Mouse (Mus musculus) NIH3T3 (cell line): Measurements from ENCODE around the gene Top2a.

ENCODE experiments used
- DNase-seq: peaks from one replicate; pipeline ENCODE4 v3.0.0-alpha.2; 2012; ENCODE audit warnings: low read depth

The Top2a gene

GRCm38 (mm10) chr11:99023500-99024467 lies at the start of gene Top2a:
Top2a (minus strand) TSS chr11:99024189.
- peak; percentile 97 for DNase-seq

GRCm38 (mm10) chr11:99073781-99074180 lies 49.8 kb upstream of the Top2a start:
- DNase-seq: no peak

GRCm38 (mm10) chr11:99071866-99072265 lies 47.9 kb upstream of the Top2a start:
- DNase-seq: peak; percentile 54

GRCm38 (mm10) chr11:99068455-99068854 lies 44.5 kb upstream of the Top2a start:
- DNase-seq: no peak

GRCm38 (mm10) chr11:99067591-99067990 lies 43.6 kb upstream of the Top2a start:
- DNase-seq: no peak

GRCm38 (mm10) chr11:99065979-99066378 lies 42.0 kb upstream of the Top2a start:
- DNase-seq: peak; percentile 97

GRCm38 (mm10) chr11:99065353-99065752 lies 41.4 kb upstream of the Top2a start:
- DNase-seq: peak; percentile 46

GRCm38 (mm10) chr11:99063406-99064131 lies 39.6 kb upstream of the Top2a start:
- no peak for DNase-seq

GRCm38 (mm10) chr11:99062661-99063060 lies 38.7 kb upstream of the Top2a start:
- DNase-seq: no peak

- peak; percentile 63 for DNase-seq
These were observed 36.4 kb upstream of the Top2a start for GRCm38 (mm10) chr11:99060435-99060834.

- DNase-seq: peak; percentile 52
These were observed 31.8 kb upstream of the Top2a start for GRCm38 (mm10) chr11:99055571-99056452.

- DNase-seq: peak; percentile 55
These were observed 31.2 kb upstream of the Top2a start for GRCm38 (mm10) chr11:99055143-99055542.

- peak; percentile 84 for DNase-seq
These were observed 23.7 kb upstream of the Top2a start for GRCm38 (mm10) chr11:99047643-99048042.

GRCm38 (mm10) chr11:99047120-99047519 lies 23.1 kb upstream of the Top2a start:
- peak; percentile 100 for DNase-seq

- no peak for DNase-seq
These were observed 21.3 kb upstream of the Top2a start for GRCm38 (mm10) chr11:99045159-99045889.

- DNase-seq: peak; percentile 40
These were observed 20.3 kb upstream of the Top2a start for GRCm38 (mm10) chr11:99044306-99044705.

GRCm38 (mm10) chr11:99043632-99044031 lies 19.6 kb upstream of the Top2a start:
- no peak for DNase-seq

- peak; percentile 39 for DNase-seq
These were observed 18.9 kb upstream of the Top2a start for GRCm38 (mm10) chr11:99042834-99043431.

- DNase-seq: no peak
These were observed 18.1 kb upstream of the Top2a start for GRCm38 (mm10) chr11:99041841-99042780.
